Mouse (Mus musculus): ENCODE measurements around the gene Vipr1. TPM values are rescaled to one million over a fixed set of nuclear protein-coding genes. Genes with fewer than 3 reads are reported as not detected.

Gene Vipr1
- polyA plus RNA-seq, 1 experiment from 2014 or later, result 0.73 TPM

DNA sequence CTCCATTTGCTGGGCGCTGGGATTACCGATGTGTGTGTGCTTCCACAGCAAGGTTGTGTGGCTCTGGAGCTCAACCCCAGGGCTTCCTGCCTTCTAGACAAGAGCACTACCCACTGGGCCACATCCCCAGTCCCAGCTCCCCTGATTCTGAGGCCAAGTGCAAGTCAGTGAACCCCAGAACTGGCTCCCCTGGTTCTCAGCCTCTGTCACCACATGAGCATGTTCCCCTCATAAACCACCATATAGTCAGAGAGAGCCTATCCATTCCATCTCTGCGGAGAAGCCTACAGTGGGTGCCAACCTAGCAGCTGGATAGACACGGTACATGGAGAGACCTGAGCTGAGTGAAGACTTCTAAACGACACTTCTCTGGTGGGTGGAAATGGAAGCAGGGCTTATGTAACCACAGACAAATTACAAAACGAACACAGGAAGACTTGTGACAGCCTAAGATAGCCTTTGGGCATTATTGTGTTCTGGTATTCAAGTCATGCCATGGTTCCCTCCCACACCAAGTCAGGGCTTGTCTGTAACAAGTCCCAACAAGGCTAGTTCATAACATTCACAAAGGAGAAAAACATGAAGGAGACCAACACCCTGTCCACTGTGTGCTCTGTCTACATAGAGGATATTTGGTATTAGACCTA is 63.6 kb downstream of the Vipr1 start:
- ATAC-seq (ENCODE audit: insufficient number of reproducible peaks, insufficient read depth, low FRiP score, low TSS enrichment), result no peak
- Histone ChIP-seq H3K9me3 (no peaks in the 10 kb centered on the region), H3K4me2 (replicated peaks) (0 out of 2 replicates have a peak overlapping the region, but pooled peaks have one; percentile 93), H3K4me1 (peaks cover 21% of the 10 kb centered on the region), H3K4me3 (no peak overlapping the region), H3K27ac (no peak overlapping the region), H3K9ac (peak overlapping the region; percentile 73; the same call in 1 of the 2 replicates), H3K36me3 (no peaks in the 10 kb centered on the region), H3K27me3 (no peaks in the 10 kb centered on the region)
- 79% methylated on average over 6 of the region's 6 CpGs for WGBS

GRCm38 (mm10) chr9:121707801-121708200 is 65.3 kb downstream of the Vipr1 start:
- 67% methylated on average over 6 of the region's 6 CpGs for WGBS
- no peak overlapping the region for H3K27ac ChIP-seq
- H3K36me3 ChIP-seq, result peaks cover under 1% of the 10 kb centered on the region; the same call in 1 of the 2 replicates
- ATAC-seq (ENCODE audit: insufficient number of reproducible peaks, insufficient read depth, low FRiP score, low TSS enrichment), result no peak
- no peak overlapping the region for H3K4me2 ChIP-seq (replicated peaks)
- H3K9me3 ChIP-seq, result no peaks in the 10 kb centered on the region
- H3K4me1 ChIP-seq, result peaks cover 29% of the 10 kb centered on the region
- no peaks in the 10 kb centered on the region for H3K27me3 ChIP-seq
- no peak overlapping the region for H3K4me3 ChIP-seq
- H3K9ac ChIP-seq, result no peak overlapping the region

GRCm38 (mm10) chr9:121708506-121709486 is 66.3 kb downstream of the Vipr1 start:
- no peaks in the 10 kb centered on the region for H3K9me3 ChIP-seq
- no peaks in the 10 kb centered on the region for H3K27me3 ChIP-seq
- no peak overlapping the region for H3K9ac ChIP-seq
- no peak overlapping the region for H3K4me2 ChIP-seq (replicated peaks)
- peaks cover 10% of the 10 kb centered on the region; the same call in 1 of the 2 replicates for H3K36me3 ChIP-seq
- no peak for ATAC-seq (ENCODE audit: insufficient number of reproducible peaks, insufficient read depth, low FRiP score, low TSS enrichment)
- WGBS, result 63% methylated on average over 7 of the region's 7 CpGs
- H3K4me3 ChIP-seq, result no peak overlapping the region
- peaks cover 29% of the 10 kb centered on the region for H3K4me1 ChIP-seq
- H3K27ac ChIP-seq, result no peak overlapping the region

- Histone ChIP-seq H3K27ac (peak within 1 kb of the TSS; percentile 92), H3K9ac (peak within 1 kb of the TSS; percentile 89), H3K4me1 (peaks cover 23% of the 10 kb centered on the region), H3K4me3 (peak within 1 kb of the TSS; percentile 91), H3K27me3 (no peaks in the 10 kb centered on the region), H3K4me2 (replicated peaks) (peak within 1 kb of the TSS; percentile 82), H3K9me3 (no peaks in the 10 kb centered on the region), H3K36me3 (peaks cover 10% of the 10 kb centered on the region; the same call in 1 of the 2 replicates)
- 5% methylated on average over 37 of the region's 37 CpGs for WGBS
- ATAC-seq (ENCODE audit: insufficient number of reproducible peaks, insufficient read depth, low FRiP score, low TSS enrichment), result peak; percentile 94
Measured at GRCm38 (mm10) chr9:121709898-121710583, 67.5 kb downstream of the Vipr1 start, which contains the start of gene Ss18l2. Ss18l2 (plus strand) TSS chr9:121710329.

GRCm38 (mm10) chr9:121710584-121710975 is 68.1 kb downstream of the Vipr1 start:
- no peaks in the 10 kb centered on the region for H3K9me3 ChIP-seq
- 0 out of 2 replicates have a peak, but pooled peaks have one; percentile 2 for ATAC-seq (ENCODE audit: insufficient number of reproducible peaks, insufficient read depth, low FRiP score, low TSS enrichment)
- peaks cover 18% of the 10 kb centered on the region for H3K4me1 ChIP-seq
- H3K36me3 ChIP-seq, result peaks cover 10% of the 10 kb centered on the region; the same call in 1 of the 2 replicates
- peak overlapping the region; percentile 82 for H3K4me2 ChIP-seq (replicated peaks)
- no peaks in the 10 kb centered on the region for H3K27me3 ChIP-seq
- peak overlapping the region; percentile 92 for H3K27ac ChIP-seq
- under 1% methylated on average over 18 of the region's 18 CpGs for WGBS
- peak overlapping the region; percentile 91 for H3K4me3 ChIP-seq
- peak overlapping the region; percentile 89 for H3K9ac ChIP-seq

GRCm38 (mm10) chr9:121717048-121717447 is 74.5 kb downstream of the Vipr1 start:
- Histone ChIP-seq H3K9ac (no peak overlapping the region), H3K36me3 (peaks cover 10% of the 10 kb centered on the region), H3K9me3 (no peaks in the 10 kb centered on the region), H3K27ac (no peak overlapping the region), H3K27me3 (no peaks in the 10 kb centered on the region), H3K4me1 (peaks cover 7% of the 10 kb centered on the region; the same call in 1 of the 2 replicates), H3K4me3 (no peak overlapping the region), H3K4me2 (replicated peaks) (no peak overlapping the region)
- WGBS, result 81% methylated on average over 2 of the region's 2 CpGs
- no peak for ATAC-seq (ENCODE audit: insufficient number of reproducible peaks, insufficient read depth, low FRiP score, low TSS enrichment)

DNA sequence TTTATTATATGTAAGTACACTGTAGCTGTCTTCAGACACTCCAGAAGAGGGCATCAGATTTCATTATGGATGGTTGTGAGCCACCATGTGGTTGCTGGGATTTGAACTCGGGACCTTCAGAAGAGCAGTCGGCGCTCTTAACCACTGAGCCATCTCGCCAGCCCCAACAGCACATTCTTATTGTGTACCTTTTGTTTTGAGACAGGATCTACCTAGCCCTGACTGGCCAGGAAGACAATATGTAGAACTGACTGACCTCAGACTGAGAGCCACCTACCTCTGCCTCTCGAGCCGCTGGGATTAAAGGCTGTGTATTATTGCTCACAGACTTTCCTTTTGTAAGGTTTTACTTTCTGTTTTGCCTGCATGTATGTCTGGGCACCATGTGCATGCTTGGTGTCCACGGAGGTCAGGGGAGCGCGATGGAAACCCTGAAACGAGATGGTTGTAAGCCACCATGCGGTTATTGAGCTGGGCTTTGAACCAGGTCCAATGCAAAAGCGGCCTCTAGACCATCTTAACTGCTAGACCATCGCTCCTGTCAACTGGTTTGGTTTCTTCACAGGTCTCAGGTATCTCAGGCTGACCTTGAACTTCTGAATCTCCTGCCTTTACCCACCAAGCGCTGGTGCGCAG is 75.7 kb downstream of the Vipr1 start:
- Histone ChIP-seq H3K4me3 (peak overlapping the region; percentile 98), H3K27me3 (no peaks in the 10 kb centered on the region), H3K4me2 (replicated peaks) (peak overlapping the region; percentile 88), H3K36me3 (peaks cover 6% of the 10 kb centered on the region), H3K9me3 (no peaks in the 10 kb centered on the region), H3K4me1 (peaks cover 7% of the 10 kb centered on the region; the same call in 1 of the 2 replicates), H3K27ac (peak overlapping the region; percentile 91), H3K9ac (peak overlapping the region; percentile 98)
- ATAC-seq (ENCODE audit: insufficient number of reproducible peaks, insufficient read depth, low FRiP score, low TSS enrichment), result 0 out of 2 replicates have a peak, but pooled peaks have one; percentile 1
- 64% methylated on average over 15 of the region's 15 CpGs for WGBS

DNA sequence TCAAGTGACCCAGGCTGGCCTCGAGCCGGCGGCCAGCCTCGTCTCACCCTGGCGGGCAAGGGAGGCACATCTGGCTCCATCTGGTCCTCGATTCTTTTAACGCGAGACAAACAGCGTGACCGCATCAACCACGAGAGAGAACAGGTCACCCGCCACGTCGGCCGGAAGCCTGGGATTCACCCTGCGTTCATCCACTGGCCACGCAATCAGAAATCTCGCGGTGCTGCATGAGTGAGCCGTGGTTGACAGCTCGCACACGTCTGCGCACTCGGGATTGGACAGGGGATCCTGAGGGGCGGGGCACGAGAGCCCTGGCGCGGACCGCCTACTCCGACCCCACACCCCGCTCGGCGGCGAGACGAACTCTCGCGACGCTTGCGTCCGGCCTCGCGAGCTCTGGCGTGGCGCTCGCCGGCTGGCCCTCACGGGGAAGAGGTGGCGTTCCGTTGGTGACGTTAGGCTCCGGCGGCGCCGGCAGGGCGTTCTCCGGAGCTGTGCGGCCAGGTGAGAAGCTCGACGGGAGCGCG is 76.3 kb downstream of the Vipr1 start, which contains the start of gene Nktr:
Gene Nktr (plus strand): TSS at position 378 of the 527 bp plus-strand sequence.
- H3K36me3 ChIP-seq, result no peaks in the 10 kb centered on the region; the same call in none of the 2 replicates
- H3K9ac ChIP-seq, result peak within 1 kb of the TSS; percentile 98
- peak within 1 kb of the TSS; percentile 96 for H3K27ac ChIP-seq
- under 1% methylated on average over 47 of the region's 61 CpGs for WGBS
- peaks cover 7% of the 10 kb centered on the region; the same call in 1 of the 2 replicates for H3K4me1 ChIP-seq
- H3K4me3 ChIP-seq, result peak within 1 kb of the TSS; percentile 98
- H3K27me3 ChIP-seq, result no peaks in the 10 kb centered on the region
- ATAC-seq (ENCODE audit: insufficient number of reproducible peaks, insufficient read depth, low FRiP score, low TSS enrichment), result peak; percentile 98
- peak within 1 kb of the TSS; percentile 88 for H3K4me2 ChIP-seq (replicated peaks)
- no peaks in the 10 kb centered on the region for H3K9me3 ChIP-seq

- no peaks in the 10 kb centered on the region; the same call in 1 of the 2 replicates for H3K36me3 ChIP-seq
- H3K27me3 ChIP-seq, result no peaks in the 10 kb centered on the region
- peak overlapping the region; percentile 98 for H3K4me3 ChIP-seq
- WGBS, result under 1% methylated on average over 74 of the region's 87 CpGs
- ATAC-seq (ENCODE audit: insufficient number of reproducible peaks, insufficient read depth, low FRiP score, low TSS enrichment), result peak; percentile 76
- peak overlapping the region; percentile 98 for H3K9ac ChIP-seq
- H3K4me1 ChIP-seq, result peaks cover 7% of the 10 kb centered on the region; the same call in 1 of the 2 replicates
- peak overlapping the region; percentile 96 for H3K27ac ChIP-seq
- no peaks in the 10 kb centered on the region for H3K9me3 ChIP-seq
- peak overlapping the region; percentile 88 for H3K4me2 ChIP-seq (replicated peaks)
Measured at GRCm38 (mm10) chr9:121719347-121720331, 77.1 kb downstream of the Vipr1 start.

Data from embryonic facial prominence, embryonic 12.5 days (tissue).